Mouse (Mus musculus) heart, embryonic 12.5 days (tissue): ENCODE results near the gene Adam8. TPM values are rescaled to one million over a fixed set of nuclear protein-coding genes. Genes with fewer than 3 reads are reported as not detected.

ENCODE experiments used
- ATAC-seq: fragments of 200-750 bp; cut with Nextera tagmentation; 2 replicates; pipeline ENCODE4 v1.8.0; 2017; ENCODE audit warnings: moderate TSS enrichment, moderate library complexity; ENCODE audit not compliant: insufficient number of reproducible peaks, low FRiP score
- H3K27ac ChIP-seq: fragments of 300-500 bp; sonication (generic); 2 replicates; pipeline ENCODE4 v1.5.1; 2016; ENCODE audit warnings: mild to moderate bottlenecking, moderate library complexity; ENCODE audit not compliant: poor library complexity, severe bottlenecking
- H3K27me3 ChIP-seq: fragments of 300-500 bp; sonication (generic); replicated peaks from 2 replicates; pipeline ENCODE4 v1.6.1; 2016; ENCODE audit warnings: mild to moderate bottlenecking, moderate library complexity
- H3K36me3 ChIP-seq: fragments of 300-500 bp; sonication (generic); 2 replicates; pipeline ENCODE4 v1.6.1; 2016; ENCODE audit warnings: mild to moderate bottlenecking, moderate library complexity
- H3K4me1 ChIP-seq: fragments of 300-500 bp; sonication (generic); replicated peaks from 2 replicates; pipeline ENCODE4 v1.6.1; 2016; ENCODE audit warnings: mild to moderate bottlenecking
- H3K4me2 ChIP-seq: fragments of 300-500 bp; sonication (generic); 2 replicates; pipeline ENCODE4 v1.6.1; 2016; ENCODE audit warnings: mild to moderate bottlenecking, moderate library complexity
- H3K4me3 ChIP-seq: fragments of 300-500 bp; sonication (generic); 2 replicates; pipeline ENCODE4 v1.5.1; 2016; ENCODE audit warnings: mild to moderate bottlenecking
- H3K9ac ChIP-seq: fragments of 300-500 bp; sonication (generic); 2 replicates; pipeline ENCODE4 v1.6.1; 2016; ENCODE audit warnings: mild to moderate bottlenecking, moderate library complexity
- H3K9me3 ChIP-seq: fragments of 300-500 bp; sonication (generic); replicated peaks from 2 replicates; pipeline ENCODE4 v1.6.1; 2016; ENCODE audit warnings: mild to moderate bottlenecking, moderate library complexity
- WGBS: fragments of 180-500 bp; shearing (Covaris S2); methylation state at CpG from one replicate; pipeline ENCODE4 v1.1.7; 2016; 5-methylcytosine and 5-hydroxymethylcytosine counted together
- polyA plus RNA-seq: library from polyadenylated mRNA; unstranded; fragments of >200 nt; fragmentation: Nextera tagmentation; extraction: Ambion mirVana; gene quantifications from 2 replicates; pipeline ENCODE4 v1.2.1, GENCODE M21; 2016

The Adam8 gene
- polyA plus RNA-seq, 1 experiment from 2014 or later, result 0.61 TPM

DNA sequence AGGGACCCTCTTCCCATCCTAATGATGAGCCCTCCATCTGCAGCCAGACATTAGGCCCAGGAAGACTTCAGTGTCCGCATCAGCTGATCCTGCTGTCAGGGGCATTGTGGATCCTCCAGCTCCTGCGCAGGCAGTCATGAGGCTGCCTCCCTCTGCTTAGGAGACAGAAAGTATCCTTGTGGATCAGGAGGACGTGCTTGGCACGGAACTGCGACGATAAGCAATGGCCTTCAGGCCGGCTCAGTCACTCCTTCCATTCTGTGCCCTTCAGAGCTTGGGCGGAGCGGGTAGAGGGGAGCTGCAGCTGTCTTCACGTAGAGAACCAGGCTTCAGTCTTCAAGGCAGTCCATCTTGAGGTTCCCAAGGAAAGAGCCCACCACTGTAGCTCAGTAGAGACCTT, 31.2 kb downstream of the Adam8 start:
- 74% methylated on average over 10 of the region's 10 CpGs for WGBS

DNA sequence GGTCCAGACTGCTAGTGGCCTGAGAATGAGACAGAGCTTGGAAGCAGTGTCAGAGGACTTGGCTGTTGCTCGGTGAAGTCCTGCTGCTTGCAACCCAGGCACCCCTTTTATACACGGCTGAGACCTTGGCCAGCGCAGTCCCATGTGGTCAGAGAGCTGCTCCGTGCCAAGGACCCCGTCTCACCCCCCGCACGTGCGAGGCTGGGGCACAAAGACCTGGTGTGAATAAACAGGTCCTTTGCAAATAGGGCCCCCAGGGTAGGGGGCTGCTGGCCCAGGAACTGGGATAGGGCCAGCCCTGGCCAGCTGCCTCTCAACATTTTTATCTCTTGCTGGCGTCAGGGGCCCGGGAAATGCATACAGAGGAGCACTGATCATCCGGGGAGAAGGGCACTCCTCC, 34.4 kb downstream of the Adam8 start:
- Histone ChIP-seq H3K4me2 (0 out of 2 replicates have a peak overlapping the region, but pooled peaks have one; percentile 11), H3K4me1 (peaks cover 10% of the 10 kb centered on the region), H3K4me3 (no peak overlapping the region), H3K27me3 (peaks cover 55% of the 10 kb centered on the region), H3K36me3 (no peaks in the 10 kb centered on the region), H3K9me3 (no peaks in the 10 kb centered on the region), H3K27ac (no peak overlapping the region), H3K9ac (no peak overlapping the region)
- 16% methylated on average over 11 of the region's 11 CpGs for WGBS
- ATAC-seq, result no peak

More for the DNA sequence above, 31.2 kb downstream of the Adam8 start:
- H3K9me3 ChIP-seq, result no peaks in the 10 kb centered on the region
- H3K27me3 ChIP-seq, result peaks cover 56% of the 10 kb centered on the region
- no peak overlapping the region for H3K4me2 ChIP-seq
- H3K4me3 ChIP-seq, result no peak overlapping the region
- H3K36me3 ChIP-seq, result no peaks in the 10 kb centered on the region
- no peak overlapping the region for H3K9ac ChIP-seq
- no peak overlapping the region for H3K27ac ChIP-seq
- no peak for ATAC-seq
- H3K4me1 ChIP-seq, result peaks cover 10% of the 10 kb centered on the region

DNA sequence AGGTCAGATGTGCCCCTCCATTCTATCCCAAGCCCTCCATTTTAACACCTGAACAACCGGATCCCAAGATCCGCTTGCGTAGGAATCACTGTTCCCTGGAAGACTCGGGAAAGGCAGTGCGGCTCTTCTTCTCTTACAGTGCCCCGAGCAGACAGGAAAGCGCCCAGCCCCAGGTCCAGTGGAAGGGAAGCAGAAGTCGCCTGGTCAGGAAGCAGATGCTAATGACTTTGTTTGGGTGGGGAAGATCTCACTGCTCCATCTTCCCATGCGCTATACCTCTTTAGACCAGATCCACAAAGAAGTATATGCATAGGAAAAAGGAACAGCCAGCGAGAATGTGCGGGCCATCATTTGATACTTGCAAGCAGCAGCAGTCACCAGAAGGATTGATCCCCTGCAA, 34.9 kb downstream of the Adam8 start:
- WGBS, result 35% methylated on average over 11 of the region's 11 CpGs
- Histone ChIP-seq H3K36me3 (no peaks in the 10 kb centered on the region), H3K4me3 (no peak overlapping the region), H3K27me3 (peaks cover 55% of the 10 kb centered on the region), H3K9ac (no peak overlapping the region), H3K27ac (no peak overlapping the region), H3K4me1 (peaks cover 10% of the 10 kb centered on the region), H3K4me2 (no peak overlapping the region), H3K9me3 (no peaks in the 10 kb centered on the region)
- ATAC-seq, result no peak

DNA sequence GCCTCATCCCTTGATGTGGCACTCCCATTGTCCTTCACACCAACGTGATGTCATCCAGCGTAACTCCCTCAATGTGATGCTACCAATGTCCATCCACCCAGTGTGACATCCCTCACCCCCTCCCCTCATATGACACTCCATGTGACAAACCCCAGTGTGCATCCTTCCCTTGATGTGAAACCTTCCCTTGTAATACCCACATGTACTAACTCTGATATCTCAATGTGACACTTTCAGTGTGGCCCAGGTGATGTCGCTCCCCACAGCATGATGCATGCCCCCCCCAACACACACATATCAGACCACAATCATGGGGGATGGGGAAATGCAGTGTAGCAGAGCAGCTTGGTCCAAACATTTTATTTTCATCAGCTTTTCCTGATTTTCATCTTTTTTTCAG, 35.7 kb downstream of the Adam8 start:
- H3K4me3 ChIP-seq, result no peak overlapping the region
- ATAC-seq, result no peak
- peaks cover 52% of the 10 kb centered on the region for H3K27me3 ChIP-seq
- WGBS, result 72% methylated on average over 3 of the region's 3 CpGs
- H3K4me2 ChIP-seq, result no peak overlapping the region
- no peaks in the 10 kb centered on the region for H3K36me3 ChIP-seq
- no peak overlapping the region for H3K9ac ChIP-seq
- H3K27ac ChIP-seq, result no peak overlapping the region
- H3K9me3 ChIP-seq, result no peaks in the 10 kb centered on the region
- H3K4me1 ChIP-seq, result peaks cover 12% of the 10 kb centered on the region

DNA sequence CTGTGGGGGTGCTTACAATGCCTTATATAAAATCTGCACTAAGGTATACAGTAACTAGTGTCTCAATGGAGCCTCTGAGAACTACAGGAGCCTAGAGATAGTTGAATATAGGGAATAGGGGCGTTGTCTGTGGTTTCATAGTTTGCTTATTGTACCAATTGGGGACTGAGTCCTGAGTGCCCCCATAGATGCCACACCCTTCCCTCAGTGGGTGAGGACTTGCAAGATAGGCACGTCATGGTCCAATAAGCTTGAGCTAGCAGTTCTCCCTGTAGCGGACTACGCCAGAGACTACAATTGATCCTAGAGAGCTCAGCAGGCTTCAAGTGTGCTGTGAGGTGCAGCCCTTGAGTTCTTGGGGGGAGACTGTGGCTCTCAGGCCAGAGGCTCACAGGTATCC, 36.9 kb downstream of the Adam8 start:
- Histone ChIP-seq H3K4me1 (peaks cover 12% of the 10 kb centered on the region), H3K9ac (no peak overlapping the region), H3K27me3 (peaks cover 41% of the 10 kb centered on the region), H3K4me3 (no peak overlapping the region), H3K27ac (no peak overlapping the region), H3K4me2 (no peak overlapping the region), H3K36me3 (no peaks in the 10 kb centered on the region), H3K9me3 (no peaks in the 10 kb centered on the region)
- ATAC-seq, result no peak
- WGBS, result 77% methylated on average over 4 of the region's 4 CpGs

DNA sequence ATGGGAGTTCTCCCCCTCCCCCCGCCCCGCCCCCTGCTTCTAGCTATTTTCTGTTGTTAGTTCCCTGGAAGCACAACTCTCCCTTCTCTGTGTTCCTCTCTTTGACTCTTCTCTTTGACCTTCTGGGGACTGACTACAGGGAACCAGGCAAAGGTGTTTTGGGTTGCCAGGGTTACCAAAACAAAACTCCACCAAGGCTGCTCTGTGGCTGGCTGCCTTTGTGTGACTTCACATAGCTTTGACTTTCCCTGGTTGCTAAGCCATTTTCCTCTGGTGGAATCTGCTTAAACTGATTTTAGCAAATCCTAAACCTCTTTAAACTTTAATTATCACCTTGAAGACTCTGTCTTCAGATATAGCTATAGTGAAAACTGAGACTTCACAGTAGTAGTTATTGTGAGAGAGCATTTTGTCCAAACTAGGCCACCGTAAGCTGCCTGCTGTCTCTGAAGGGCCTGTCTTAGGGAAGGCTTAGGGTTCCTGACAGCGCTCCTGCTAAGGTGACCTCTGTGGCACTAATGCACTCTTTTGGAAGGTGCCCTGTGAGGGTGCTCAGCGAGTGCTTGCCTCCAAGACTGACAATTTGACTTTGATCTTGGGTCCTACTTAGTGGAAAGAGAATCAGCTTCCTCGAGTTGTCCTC, 40.2 kb downstream of the Adam8 start:
- Histone ChIP-seq H3K9ac (no peak overlapping the region), H3K4me1 (peaks cover 6% of the 10 kb centered on the region; the same call in 1 of the 2 replicates), H3K9me3 (no peaks in the 10 kb centered on the region), H3K4me3 (no peak overlapping the region), H3K4me2 (peak overlapping the region; percentile 93; the same call in 1 of the 2 replicates), H3K27me3 (peaks cover 47% of the 10 kb centered on the region), H3K27ac (no peak overlapping the region), H3K36me3 (no peaks in the 10 kb centered on the region)
- no peak for ATAC-seq
- 58% methylated on average over 6 of the region's 6 CpGs for WGBS

DNA sequence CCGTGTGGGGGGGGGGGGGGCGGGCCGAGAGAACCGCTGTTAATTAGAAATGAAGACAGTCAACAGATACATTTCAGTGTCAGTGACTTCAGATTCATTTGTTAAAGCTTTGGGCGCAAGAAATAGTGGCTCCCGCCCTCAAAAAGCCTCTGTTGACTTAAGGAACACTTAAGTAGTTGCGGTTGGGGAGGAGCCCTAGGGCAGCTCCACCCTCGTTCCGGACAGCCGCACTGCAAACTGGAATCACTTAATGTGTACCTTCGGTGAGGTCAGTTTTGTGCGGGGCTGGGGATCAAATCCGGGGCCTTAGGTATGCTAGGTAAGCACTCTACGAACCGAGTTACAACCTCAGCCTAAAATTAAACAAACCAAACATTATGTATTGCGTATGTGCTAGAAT, 41.3 kb downstream of the Adam8 start:
- no peak for ATAC-seq
- no peaks in the 10 kb centered on the region for H3K36me3 ChIP-seq
- peaks cover 6% of the 10 kb centered on the region; the same call in 1 of the 2 replicates for H3K4me1 ChIP-seq
- peak overlapping the region; percentile 93 for H3K4me2 ChIP-seq
- peak overlapping the region; percentile 65 for H3K4me3 ChIP-seq
- peaks cover 49% of the 10 kb centered on the region for H3K27me3 ChIP-seq
- no peaks in the 10 kb centered on the region for H3K9me3 ChIP-seq
- WGBS, result 4% methylated on average over 16 of the region's 16 CpGs
- H3K9ac ChIP-seq, result peak overlapping the region; percentile 72
- peak overlapping the region; percentile 46; the same call in 1 of the 2 replicates for H3K27ac ChIP-seq

DNA sequence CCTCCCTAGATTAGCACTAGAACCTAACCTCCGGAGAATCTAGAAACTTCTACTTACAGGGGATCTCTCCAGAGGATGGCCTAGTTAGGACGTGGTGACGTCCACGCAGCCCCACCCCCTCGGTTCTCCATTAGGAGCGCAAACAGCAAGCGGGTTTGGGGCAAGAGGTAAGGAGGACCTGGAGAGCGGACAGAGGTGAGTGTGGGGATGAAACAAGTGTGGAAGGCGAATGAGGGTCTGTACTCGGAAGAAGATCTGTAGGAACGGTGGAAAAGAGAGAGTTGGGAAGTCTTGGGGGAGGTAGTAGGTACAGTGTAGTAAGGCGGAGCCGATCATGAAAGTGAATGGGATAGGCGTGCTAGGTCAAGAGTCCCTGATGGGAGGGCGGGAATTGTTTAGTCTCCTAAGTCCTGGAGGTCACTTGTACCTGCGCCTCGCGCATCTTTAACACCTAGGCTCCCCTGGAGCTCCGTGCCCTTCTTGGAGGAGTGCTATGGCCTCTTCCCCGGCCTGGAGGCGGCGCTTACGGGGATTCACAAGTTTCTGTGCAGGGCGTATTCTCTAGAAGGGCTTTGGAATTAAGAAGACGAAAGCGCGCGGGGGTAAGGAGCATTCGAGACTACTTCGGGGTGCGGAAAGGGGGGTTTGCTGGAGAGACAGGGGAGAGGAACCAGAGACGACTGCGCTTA, 41.9 kb downstream of the Adam8 start:
- Histone ChIP-seq H3K27ac (peak overlapping the region; percentile 46; the same call in 1 of the 2 replicates), H3K9ac (peak overlapping the region; percentile 72), H3K36me3 (no peaks in the 10 kb centered on the region), H3K9me3 (no peaks in the 10 kb centered on the region), H3K4me1 (peaks cover 6% of the 10 kb centered on the region; the same call in 1 of the 2 replicates), H3K4me2 (peak overlapping the region; percentile 93), H3K4me3 (peak overlapping the region; percentile 65), H3K27me3 (peaks cover 49% of the 10 kb centered on the region)
- under 1% methylated on average over 33 of the region's 33 CpGs for WGBS
- ATAC-seq, result peak; percentile 78

DNA sequence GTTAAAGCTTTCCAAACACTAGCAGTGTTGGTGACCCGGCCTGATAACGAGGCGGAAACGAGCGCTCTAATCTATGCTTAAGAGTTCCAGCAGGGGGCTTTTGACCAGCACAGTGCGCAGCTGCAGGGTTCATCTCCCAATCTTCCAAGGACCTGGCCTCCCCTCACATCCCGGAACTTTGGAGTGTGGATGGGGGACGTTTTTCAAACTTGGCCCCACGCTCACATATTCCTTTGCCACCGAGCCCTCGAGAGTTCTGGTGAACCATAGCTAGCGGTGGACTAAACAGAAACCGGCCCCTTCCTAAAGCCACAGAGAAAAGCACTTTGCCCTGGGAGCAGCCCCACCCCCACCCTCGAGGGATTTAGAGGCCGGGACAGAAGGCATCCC, 42.5 kb downstream of the Adam8 start:
- Histone ChIP-seq H3K36me3 (no peaks in the 10 kb centered on the region), H3K4me3 (peak overlapping the region; percentile 65), H3K27me3 (peaks cover 49% of the 10 kb centered on the region), H3K9me3 (no peaks in the 10 kb centered on the region), H3K4me1 (peaks cover 6% of the 10 kb centered on the region; the same call in 1 of the 2 replicates), H3K4me2 (peak overlapping the region; percentile 93), H3K27ac (no peak overlapping the region), H3K9ac (peak overlapping the region; percentile 72)
- under 1% methylated on average over 15 of the region's 15 CpGs for WGBS
- ATAC-seq, result peak; percentile 73

DNA sequence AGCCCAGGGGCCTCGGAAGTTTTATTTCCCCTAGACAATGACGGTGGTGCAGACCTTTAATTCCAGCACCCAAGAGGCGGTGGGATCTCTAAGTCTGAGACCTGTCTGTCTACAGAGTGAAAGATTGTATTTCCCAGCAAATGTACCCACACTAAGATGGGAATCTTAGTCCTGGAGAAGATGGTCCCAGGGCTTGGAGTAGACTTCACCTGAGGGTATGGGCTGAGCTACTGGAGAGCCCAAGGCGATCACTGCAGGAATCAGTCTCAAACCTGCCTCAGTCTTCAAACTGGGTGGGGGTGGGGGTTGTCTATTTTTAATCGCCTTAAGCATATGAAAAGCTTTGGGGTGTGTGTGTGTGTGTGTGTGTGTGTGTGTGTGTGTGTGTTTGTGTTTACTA, 46.3 kb downstream of the Adam8 start:
- Histone ChIP-seq H3K9ac (no peak overlapping the region), H3K27ac (no peak overlapping the region), H3K4me2 (no peak overlapping the region), H3K9me3 (no peaks in the 10 kb centered on the region), H3K36me3 (no peaks in the 10 kb centered on the region), H3K27me3 (peaks cover 80% of the 10 kb centered on the region), H3K4me3 (no peak overlapping the region), H3K4me1 (peaks cover 15% of the 10 kb centered on the region)
- no peak for ATAC-seq
- 26% methylated on average over 5 of the region's 5 CpGs for WGBS

DNA sequence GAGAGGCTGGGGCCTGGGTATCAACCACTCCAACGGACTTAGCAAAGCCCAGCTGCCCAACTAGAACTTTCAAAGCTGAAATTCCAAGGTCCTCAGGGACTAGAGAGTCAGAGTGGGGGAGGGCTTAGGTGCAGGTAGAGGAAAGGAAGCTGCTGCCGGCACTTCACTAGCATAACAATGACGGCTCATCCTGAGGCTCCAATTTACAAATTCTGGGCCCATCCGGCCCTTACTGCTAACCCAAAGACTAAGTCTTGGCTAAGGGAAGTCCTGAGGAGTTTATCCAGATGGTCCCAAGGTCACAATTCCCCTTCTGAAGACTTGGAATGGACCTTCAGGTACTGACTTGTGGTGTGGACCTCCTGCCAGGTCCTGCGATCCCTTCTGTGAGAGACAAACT, 46.8 kb downstream of the Adam8 start:
- Histone ChIP-seq H3K36me3 (no peaks in the 10 kb centered on the region), H3K9ac (no peak overlapping the region), H3K4me2 (no peak overlapping the region), H3K27ac (no peak overlapping the region), H3K4me1 (peaks cover 15% of the 10 kb centered on the region), H3K4me3 (no peak overlapping the region), H3K9me3 (no peaks in the 10 kb centered on the region), H3K27me3 (peaks cover 85% of the 10 kb centered on the region)
- WGBS, result 14% methylated on average over 5 of the region's 5 CpGs
- no peak for ATAC-seq
